Mouse (Mus musculus) MEL (cell line): ENCODE measurements around the gene Fchsd2. TPM values are rescaled to one million over a fixed set of nuclear protein-coding genes. Genes with fewer than 3 reads are reported as not detected.

Experiments used
- DNase-seq: peaks from one replicate; pipeline ENCODE4 v3.0.0; 2011; ENCODE audit warnings: low read depth, low spot score
- H3K27ac ChIP-seq: 2 replicates; pipeline ENCODE4 v1.5.1; 2012; ENCODE audit warnings: low read depth, mild to moderate bottlenecking, control low read depth, low read length, moderate library complexity; ENCODE audit not compliant: control insufficient read depth
- H3K27me3 ChIP-seq, 2 experiments: fragments of 150-350 bp in 1 of 2; sonication (generic) in 1 of 2; 2 replicates each; pipeline ENCODE4 v1.6.1; 2012; ENCODE audit warnings: low read length in 2 of 2, mild to moderate bottlenecking in 2 of 2, improper control_type of control experiment in 1 of 2, moderate library complexity in 1 of 2; ENCODE audit not compliant: insufficient read depth in 2 of 2, control insufficient read depth in 1 of 2
- H3K36me3 ChIP-seq, 2 experiments: 2 replicates each; pipeline ENCODE4 v1.6.1; 2012 to 2014; ENCODE audit warnings: low read length in 2 of 2, improper control_type of control experiment in 1 of 2, inconsistent platforms in 1 of 2, mild to moderate bottlenecking in 1 of 2; ENCODE audit not compliant: insufficient read depth in 2 of 2, control insufficient read depth in 1 of 2
- H3K4me1 ChIP-seq, 2 experiments: fragments of 150-350 bp in 1 of 2; sonication (generic) in 1 of 2; 2 replicates each; pipeline ENCODE4 v1.6.1; 2012; ENCODE audit warnings: low read length in 2 of 2, improper control_type of control experiment in 1 of 2, mild to moderate bottlenecking in 1 of 2; ENCODE audit not compliant: insufficient read depth in 2 of 2, control insufficient read depth in 1 of 2
- H3K4me3 ChIP-seq, 2 experiments: fragments of 150-350 bp in 1 of 2; sonication (generic) in 1 of 2; 2 replicates each; pipeline ENCODE4 v1.5.1; 2012; ENCODE audit warnings: low read depth in 2 of 2, low read length in 2 of 2, mild to moderate bottlenecking in 2 of 2, moderate library complexity in 2 of 2, control low read depth in 1 of 2, improper control_type of control experiment in 1 of 2; ENCODE audit not compliant: control insufficient read depth in 1 of 2, insufficient read depth in 1 of 2
- H3K79me2 ChIP-seq: 2 replicates; pipeline ENCODE4 v1.6.1; 2012; ENCODE audit warnings: mild to moderate bottlenecking, low read length, moderate library complexity; ENCODE audit not compliant: control insufficient read depth, poor library complexity, insufficient read depth
- H3K9ac ChIP-seq: 2 replicates; pipeline ENCODE4 v1.6.1; 2012; ENCODE audit warnings: low read depth, mild to moderate bottlenecking, control low read depth, low read length, moderate library complexity; ENCODE audit not compliant: control insufficient read depth, poor library complexity, severe bottlenecking
- H3K9me3 ChIP-seq: fragments of 150-350 bp; sonication (generic); replicated peaks from 2 replicates; pipeline ENCODE4 v1.6.1; 2012; ENCODE audit warnings: mild to moderate bottlenecking, low read length, improper control_type of control experiment, moderate library complexity; ENCODE audit not compliant: insufficient read depth
- BHLHE40 ChIP-seq: IDR thresholded peaks from 2 replicates; pipeline ENCODE4 v1.6.1; 2012; ENCODE audit warnings: low read depth, mild to moderate bottlenecking, inconsistent platforms, low read length, improper control_type of control experiment, borderline replicate concordance
- CTCF ChIP-seq, 3 experiments: IDR thresholded peaks in 2 of 3; conservative IDR thresholded peaks in 1 of 3; 2 replicates each; pipeline ENCODE4 v1.5.1; 2011 to 2012; ENCODE audit warnings: low read length in 3 of 3, low read depth in 2 of 3, mild to moderate bottlenecking in 2 of 3, improper control_type of control experiment in 1 of 3, inconsistent platforms in 1 of 3, mixed read lengths in 1 of 3, moderate library complexity in 1 of 3; ENCODE audit not compliant: control insufficient read depth in 1 of 3, insufficient read depth in 1 of 3, poor library complexity in 1 of 3, severe bottlenecking in 1 of 3
- ELF1 ChIP-seq: IDR thresholded peaks from 2 replicates; pipeline ENCODE4 v1.6.1; 2014; ENCODE audit warnings: low read depth, mild to moderate bottlenecking, inconsistent platforms, low read length, improper control_type of control experiment, moderate library complexity
- GABPA ChIP-seq: IDR thresholded peaks from 2 replicates; pipeline ENCODE4 v1.6.1; 2012; ENCODE audit warnings: low read depth, mild to moderate bottlenecking, inconsistent platforms, low read length, improper control_type of control experiment, moderate library complexity
- HCFC1 ChIP-seq: IDR thresholded peaks from 2 replicates; pipeline ENCODE4 v1.6.1; 2012; ENCODE audit warnings: low read depth, mild to moderate bottlenecking, inconsistent platforms, low read length, improper control_type of control experiment, moderate library complexity
- KAT2A ChIP-seq: conservative IDR thresholded peaks from 2 replicates; pipeline ENCODE4 v1.6.1; 2012; ENCODE audit warnings: low read depth, low read length, improper control_type of control experiment, inconsistent platforms
- MEF2A ChIP-seq: IDR thresholded peaks from 2 replicates; pipeline ENCODE4 v1.6.1; 2014; ENCODE audit warnings: low read depth, mild to moderate bottlenecking, inconsistent platforms, low read length, improper control_type of control experiment; ENCODE audit not compliant: poor library complexity, insufficient replicate concordance, severe bottlenecking; ENCODE audit errors: extremely low read depth
- MYB ChIP-seq: IDR thresholded peaks from 2 replicates; pipeline ENCODE4 v1.6.1; 2011; ENCODE audit warnings: mild to moderate bottlenecking, low read depth, low read length, improper control_type of control experiment
- NRF1 ChIP-seq: IDR thresholded peaks from 2 replicates; pipeline ENCODE4 v1.6.1; 2014; ENCODE audit warnings: low read depth, mild to moderate bottlenecking, inconsistent platforms, low read length, improper control_type of control experiment, moderate library complexity; ENCODE audit not compliant: poor library complexity, insufficient read depth, severe bottlenecking
- POLR2A ChIP-seq, 2 experiments: IDR thresholded peaks; 2 replicates each; pipeline ENCODE4 v1.6.1; 2011 to 2012; ENCODE audit warnings: low read length in 2 of 2, mild to moderate bottlenecking in 2 of 2, control low read depth in 1 of 2, improper control_type of control experiment in 1 of 2, low read depth in 1 of 2, moderate library complexity in 1 of 2; ENCODE audit not compliant: control insufficient read depth in 1 of 2, insufficient read depth in 1 of 2, poor library complexity in 1 of 2
- POLR2AphosphoS2 ChIP-seq: IDR thresholded peaks from 2 replicates; pipeline ENCODE4 v1.6.1; 2011; ENCODE audit warnings: low read length, improper control_type of control experiment
- POLR2AphosphoS5 ChIP-seq: IDR thresholded peaks from 2 replicates; pipeline ENCODE4 v1.6.1; 2012; ENCODE audit warnings: low read depth, borderline replicate concordance, mild to moderate bottlenecking, inconsistent platforms, low read length, moderate library complexity, mixed read lengths
- RAD21 ChIP-seq: IDR thresholded peaks from 2 replicates; pipeline ENCODE4 v1.6.1; 2011; ENCODE audit warnings: mild to moderate bottlenecking, low read depth, low read length, improper control_type of control experiment
- SMC3 ChIP-seq: IDR thresholded peaks from 2 replicates; pipeline ENCODE4 v1.6.1; 2011; ENCODE audit warnings: low read depth, low read length, improper control_type of control experiment
- TBP ChIP-seq: IDR thresholded peaks from 2 replicates; pipeline ENCODE4 v1.8.0; 2011; ENCODE audit warnings: low read depth, low read length, improper control_type of control experiment
- TCF12 ChIP-seq: IDR thresholded peaks from 2 replicates; pipeline ENCODE4 v1.6.1; 2014; ENCODE audit warnings: low read depth, mild to moderate bottlenecking, inconsistent platforms, low read length, improper control_type of control experiment, moderate library complexity
- UBTF ChIP-seq: IDR thresholded peaks from 2 replicates; pipeline ENCODE4 v1.6.1; 2012; ENCODE audit warnings: low read depth, mild to moderate bottlenecking, inconsistent platforms, low read length, improper control_type of control experiment, moderate library complexity, borderline replicate concordance; ENCODE audit not compliant: insufficient read depth
- USF2 ChIP-seq, 2 experiments: IDR thresholded peaks; 2 replicates each; pipeline ENCODE4 v1.6.1; 2011 to 2012; ENCODE audit warnings: improper control_type of control experiment in 2 of 2, low read length in 2 of 2, borderline replicate concordance in 1 of 2, inconsistent platforms in 1 of 2, low read depth in 1 of 2, mild to moderate bottlenecking in 1 of 2; ENCODE audit not compliant: insufficient read depth in 1 of 2
- ZC3H11A ChIP-seq: IDR thresholded peaks from 2 replicates; pipeline ENCODE4 v1.6.1; 2012; ENCODE audit warnings: low read depth, mild to moderate bottlenecking, inconsistent platforms, low read length, improper control_type of control experiment
- ZKSCAN1 ChIP-seq: IDR thresholded peaks from 2 replicates; pipeline ENCODE4 v1.6.1; 2012; ENCODE audit warnings: low read depth, mild to moderate bottlenecking, inconsistent platforms, low read length, improper control_type of control experiment, moderate library complexity
- ZMIZ1 ChIP-seq: IDR thresholded peaks from 2 replicates; pipeline ENCODE4 v1.6.1; 2012; ENCODE audit warnings: low read depth, mild to moderate bottlenecking, inconsistent platforms, low read length, improper control_type of control experiment, moderate library complexity
- ZNF384 ChIP-seq: IDR thresholded peaks from 2 replicates; pipeline ENCODE4 v1.6.1; 2012; ENCODE audit warnings: low read depth, mild to moderate bottlenecking, inconsistent platforms, low read length, improper control_type of control experiment
- polyA plus RNA-seq, 2 experiments: library from polyadenylated mRNA; stranded (reverse) in 1 of 2; unstranded in 1 of 2; fragments of >175 nt in 1 of 2; fragments of >200 nt in 1 of 2; gene quantifications; 2 replicates each; pipeline versions ENCODE4 v1.2.1 to v1.2.4; 2012; ENCODE audit warnings: low replicate concordance in 2 of 2, low read depth in 1 of 2; ENCODE audit not compliant: insufficient read length in 2 of 2, insufficient read depth in 1 of 2, missing spikeins in 1 of 2
- total RNA-seq: library from RNA; depleted of rRNA; stranded (reverse); fragments of 300-350 nt; gene quantifications from 2 replicates; pipeline ENCODE4 v1.2.3, GENCODE M21; 2012

Gene Fchsd2
- total and polyA plus RNA-seq, 3 experiments: 3.9 to 6.3 TPM; not detected in 1

GRCm38 (mm10) chr7:101210826-101211225 lies 118.2 kb downstream of the Fchsd2 start:
- DNase-seq: no peak

GRCm38 (mm10) chr7:101213515-101214263 lies 121.0 kb downstream of the Fchsd2 start:
- no peaks in the 10 kb centered on the region for H3K36me3 ChIP-seq
- no peaks in the 10 kb centered on the region for H3K4me1 ChIP-seq
- H3K27ac ChIP-seq: no peak overlapping the region
- no peak overlapping the region for H3K4me3 ChIP-seq
- no peak for TF ChIP-seq HCFC1
- TF ChIP-seq POLR2AphosphoS5: no peak
- TF ChIP-seq MEF2A: no peak
- no peak for TF ChIP-seq TBP
- TF ChIP-seq ZNF384: no peak
- TF ChIP-seq BHLHE40: no peak
- no peak for TF ChIP-seq USF2 (IDR thresholded peaks at IDR 0.05; ENCODE audit: borderline replicate concordance in 1 of 2, insufficient read depth in 1 of 2, low read depth in 1 of 2, low read length in 2 of 2)
- TF ChIP-seq ZMIZ1: no peak
- DNase-seq: no peak
- H3K9me3 ChIP-seq: no peaks in the 10 kb centered on the region
- H3K27me3 ChIP-seq: no peaks in the 10 kb centered on the region
- no peak overlapping the region for H3K9ac ChIP-seq
- no peaks in the 10 kb centered on the region for H3K79me2 ChIP-seq

More at GRCm38 (mm10) chr7:101210826-101211225, 118.2 kb downstream of the Fchsd2 start:
- no peak overlapping the region for H3K9ac ChIP-seq
- H3K27ac ChIP-seq: no peak overlapping the region
- no peak overlapping the region for H3K4me3 ChIP-seq
- no peaks in the 10 kb centered on the region for H3K4me1 ChIP-seq
- no peaks in the 10 kb centered on the region for H3K79me2 ChIP-seq
- no peaks in the 10 kb centered on the region for H3K27me3 ChIP-seq
- H3K9me3 ChIP-seq: no peaks in the 10 kb centered on the region
- TF ChIP-seq KAT2A (no peak), MYB (no peak), POLR2AphosphoS2 (no peak), UBTF (no peak), ELF1 (no peak), RAD21 (no peak), NRF1 (no peak), POLR2A (IDR thresholded peaks at IDR 0.05; ENCODE audit: control insufficient read depth in 1 of 2, insufficient read depth in 1 of 2, low read depth in 1 of 2, low read length in 2 of 2, poor library complexity in 1 of 2) (no peak), SMC3 (no peak), TCF12 (no peak), ZKSCAN1 (no peak), HCFC1 (no peak), TBP (no peak), USF2 (IDR thresholded peaks at IDR 0.05; ENCODE audit: borderline replicate concordance in 1 of 2, insufficient read depth in 1 of 2, low read depth in 1 of 2, low read length in 2 of 2) (no peak), CTCF (IDR thresholded peaks at IDR 0.05 in 2 of 3, conservative IDR thresholded peaks at IDR 0.05 in 1 of 3; ENCODE audit: control insufficient read depth in 1 of 3, insufficient read depth in 1 of 3, low read depth in 2 of 3, low read length in 3 of 3, poor library complexity in 1 of 3, severe bottlenecking in 1 of 3) (no peak), ZC3H11A (no peak), GABPA (no peak)
- no peaks in the 10 kb centered on the region for H3K36me3 ChIP-seq
